Mouse (Mus musculus) ES-CJ7 (cell line): ENCODE measurements at regions not wholly inside any gene's neighbourhood (a gene's known extent, or its start where the extent isn't known, plus 50 kb on each side); places are given as distances from the start of the nearest gene placed in this dataset.

ENCODE experiments used
- DNase-seq: peaks from one replicate; pipeline ENCODE4 v3.0.0; 2011; ENCODE audit warnings: low read depth, low spot score

- DNase-seq, result no peak
Observed at GRCm38 (mm10) chrX:12365582-12366323, 205.6 kb upstream of the Bcor start.

DNA sequence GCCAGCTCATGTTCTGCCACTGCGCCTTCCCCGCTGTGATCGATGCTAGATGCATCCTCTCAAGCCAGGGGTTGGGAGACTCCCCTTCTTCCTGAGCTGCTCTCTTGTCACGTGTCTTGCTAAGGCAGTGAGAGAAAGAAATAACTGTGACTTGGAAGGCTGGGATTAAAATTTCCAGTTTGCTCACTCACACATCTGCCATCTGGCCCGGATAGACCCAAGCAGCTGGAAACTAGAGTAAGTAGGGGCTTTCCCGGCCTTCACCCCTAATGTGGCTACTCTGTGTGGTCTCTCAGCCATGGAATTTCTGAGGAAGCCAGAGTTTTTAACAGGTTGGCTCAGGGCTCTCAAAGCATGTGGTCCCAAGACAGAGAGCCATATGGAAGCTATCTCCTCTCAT is 206.6 kb upstream of the Bcor start:
- no peak for DNase-seq

- DNase-seq, result peak; percentile 2
Observed at GRCm38 (mm10) chrX:12373670-12374069, 213.5 kb upstream of the Bcor start.

GRCm38 (mm10) chrX:12375796-12376195 is 211.8 kb upstream of the Atp6ap2 start:
- DNase-seq, result no peak

DNA sequence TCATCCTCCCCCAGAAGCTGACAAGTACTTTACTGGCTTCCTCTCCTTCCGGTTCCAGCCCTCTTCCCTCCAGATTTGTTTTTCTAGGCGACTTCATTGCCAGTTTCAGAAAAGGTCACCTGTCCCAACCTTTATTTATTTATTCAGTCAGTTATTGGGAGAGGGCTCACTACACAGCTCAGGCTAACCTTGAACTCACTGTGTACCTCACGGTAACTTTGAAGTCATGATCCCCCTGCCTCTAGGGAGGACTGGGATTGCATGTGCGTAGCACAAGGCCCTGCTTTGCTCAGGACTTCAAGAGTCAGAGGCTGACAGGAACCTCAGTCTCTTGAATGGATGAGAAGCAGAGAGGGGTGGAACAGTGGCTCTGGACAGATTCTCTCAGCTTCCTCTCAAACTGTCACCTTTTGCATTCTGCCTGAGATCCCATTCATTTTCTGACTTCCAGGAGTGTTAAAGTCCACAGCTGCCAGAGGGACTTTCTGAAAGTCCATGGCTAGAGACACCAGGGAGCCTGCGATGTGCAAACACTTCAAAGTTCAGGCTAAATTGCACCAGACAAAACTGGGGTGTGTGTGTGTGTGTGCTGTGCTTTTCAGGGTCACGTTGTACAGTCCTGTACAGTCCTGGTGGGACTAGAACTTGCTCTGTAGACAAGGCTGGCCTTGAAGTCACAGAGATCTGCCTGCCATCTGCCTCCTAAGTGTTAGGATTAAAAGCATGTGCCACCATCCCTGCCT is 211.2 kb upstream of the Atp6ap2 start:
- DNase-seq, result no peak

DNA sequence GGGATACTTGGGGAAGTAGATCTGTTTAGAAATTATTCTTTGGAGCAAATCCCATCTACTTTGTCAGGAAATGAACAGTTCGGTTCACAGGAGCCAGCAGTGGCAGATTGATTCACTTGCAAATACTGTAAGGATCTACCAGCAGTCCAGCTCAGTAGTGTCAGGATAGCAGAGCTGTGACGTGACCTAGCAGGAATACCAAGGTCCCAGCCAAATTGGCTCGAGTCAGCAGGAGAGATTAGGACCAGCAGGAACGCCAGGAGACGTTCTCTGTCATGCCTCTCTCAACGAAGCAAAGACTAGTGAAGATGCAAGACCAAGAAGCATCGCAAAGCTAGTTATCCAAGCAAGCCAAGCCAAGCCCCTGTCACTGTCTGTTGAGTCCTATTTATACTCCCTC is 210.2 kb upstream of the Atp6ap2 start:
- no peak for DNase-seq

DNA sequence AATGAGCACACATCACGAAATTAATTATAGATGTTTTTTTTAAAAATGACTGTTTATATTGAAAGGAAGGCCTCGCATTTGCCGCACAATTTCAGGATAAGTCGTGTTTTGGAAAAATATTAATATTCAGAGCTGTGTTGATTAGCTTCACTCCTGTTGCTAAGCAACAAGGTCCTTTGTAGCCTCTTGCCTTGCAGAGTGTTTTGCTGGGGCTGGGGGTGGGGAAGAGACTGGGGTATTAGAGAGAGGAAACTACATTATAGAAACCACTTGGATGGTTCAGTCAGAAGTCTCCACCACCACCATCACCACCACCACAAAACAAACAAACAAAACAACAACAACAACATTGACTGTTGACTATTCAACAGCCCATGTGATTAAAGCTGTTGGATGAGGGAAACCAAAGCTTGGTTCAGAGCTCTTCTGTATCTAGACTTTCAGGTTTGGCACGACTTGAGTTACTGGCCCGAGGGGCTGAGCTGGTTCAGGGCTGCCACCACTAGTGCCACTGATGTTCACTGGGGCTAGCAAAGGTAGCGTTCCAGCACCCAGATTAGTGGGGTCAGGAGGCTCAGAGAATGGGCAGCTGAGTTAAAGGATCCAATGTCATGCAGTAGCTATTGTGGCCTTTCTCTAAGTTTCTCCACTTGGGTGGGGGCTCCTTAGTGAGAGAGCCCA is 195.3 kb upstream of the Atp6ap2 start:
- DNase-seq, result no peak

- DNase-seq, result no peak
Observed at GRCm38 (mm10) chrX:12409319-12409718, 178.3 kb upstream of the Atp6ap2 start.

DNA sequence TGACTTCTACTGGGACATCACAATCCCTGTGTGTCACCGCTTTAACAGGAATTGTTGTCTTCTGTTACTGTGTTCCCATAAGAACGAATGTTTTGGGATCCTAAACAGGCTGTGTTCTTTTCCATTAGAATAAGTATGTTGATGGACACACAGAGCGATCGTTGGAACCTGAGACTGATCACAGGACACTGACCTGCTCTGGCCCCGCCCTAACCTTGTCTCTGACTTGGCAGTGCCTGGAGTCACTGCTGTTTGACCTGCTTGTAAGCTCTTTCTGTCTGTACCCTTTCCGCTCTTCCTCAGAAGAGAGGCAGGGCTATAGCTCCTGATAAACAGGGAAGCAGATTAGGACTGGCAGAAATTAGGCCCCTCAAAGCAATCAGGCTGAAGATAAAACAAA is 162.0 kb upstream of the Atp6ap2 start:
- peak; percentile 4 for DNase-seq

- no peak for DNase-seq
Observed at GRCm38 (mm10) chrX:12426664-12427063, 160.9 kb upstream of the Atp6ap2 start.

DNA sequence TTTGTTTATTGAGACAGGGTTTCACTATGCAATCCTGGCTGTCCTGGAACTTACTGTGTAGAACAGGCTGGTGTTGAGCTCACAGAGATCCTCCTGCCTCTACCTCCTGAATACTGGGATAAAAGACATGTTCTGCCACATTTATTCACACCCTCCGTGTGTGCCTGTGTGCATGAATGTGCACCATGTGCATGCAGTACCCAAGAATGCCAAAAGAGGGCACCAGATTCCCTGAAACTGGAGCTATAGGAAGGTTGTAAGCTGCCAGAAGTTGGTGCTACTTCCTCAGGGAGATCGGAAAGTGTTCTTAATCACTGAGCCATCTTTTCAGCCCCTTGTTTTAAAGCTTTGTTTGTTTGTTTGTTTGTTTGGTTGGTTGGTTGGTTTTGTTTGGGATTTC is 155.3 kb upstream of the Atp6ap2 start:
- DNase-seq, result peak; percentile 41

- DNase-seq, result no peak
Observed at GRCm38 (mm10) chrX:12435656-12436055, 151.9 kb upstream of the Atp6ap2 start.

GRCm38 (mm10) chrX:12436106-12436505 is 151.5 kb upstream of the Atp6ap2 start:
- DNase-seq, result no peak

GRCm38 (mm10) chrX:12439447-12439846 is 148.2 kb upstream of the Atp6ap2 start:
- DNase-seq, result no peak

GRCm38 (mm10) chrX:12443794-12444193 is 143.8 kb upstream of the Atp6ap2 start:
- DNase-seq, result no peak

DNA sequence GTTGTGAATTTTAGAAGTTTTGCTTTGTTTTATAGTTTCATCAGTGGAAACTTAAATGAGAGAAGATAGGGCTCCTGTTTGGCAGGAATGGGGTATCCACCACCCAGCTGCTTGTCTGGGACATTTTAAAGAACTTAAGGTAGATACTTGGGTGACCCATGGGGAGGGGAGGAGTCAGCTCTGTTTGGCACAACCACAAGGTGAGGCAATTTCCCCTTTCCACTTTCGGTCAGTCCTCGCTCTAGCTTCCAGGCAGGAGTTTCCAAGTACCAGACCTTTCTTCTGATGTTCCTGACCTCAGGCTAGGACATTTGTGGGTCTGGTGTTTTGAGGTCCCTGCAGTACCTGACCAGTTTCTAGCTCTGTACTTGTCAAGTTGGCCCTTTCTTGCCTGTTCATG is 142.5 kb upstream of the Atp6ap2 start:
- no peak for DNase-seq

- DNase-seq, result no peak
Observed at GRCm38 (mm10) chrX:12447962-12448361, 139.6 kb upstream of the Atp6ap2 start.

GRCm38 (mm10) chrX:12449688-12450087 is 137.9 kb upstream of the Atp6ap2 start:
- no peak for DNase-seq

DNA sequence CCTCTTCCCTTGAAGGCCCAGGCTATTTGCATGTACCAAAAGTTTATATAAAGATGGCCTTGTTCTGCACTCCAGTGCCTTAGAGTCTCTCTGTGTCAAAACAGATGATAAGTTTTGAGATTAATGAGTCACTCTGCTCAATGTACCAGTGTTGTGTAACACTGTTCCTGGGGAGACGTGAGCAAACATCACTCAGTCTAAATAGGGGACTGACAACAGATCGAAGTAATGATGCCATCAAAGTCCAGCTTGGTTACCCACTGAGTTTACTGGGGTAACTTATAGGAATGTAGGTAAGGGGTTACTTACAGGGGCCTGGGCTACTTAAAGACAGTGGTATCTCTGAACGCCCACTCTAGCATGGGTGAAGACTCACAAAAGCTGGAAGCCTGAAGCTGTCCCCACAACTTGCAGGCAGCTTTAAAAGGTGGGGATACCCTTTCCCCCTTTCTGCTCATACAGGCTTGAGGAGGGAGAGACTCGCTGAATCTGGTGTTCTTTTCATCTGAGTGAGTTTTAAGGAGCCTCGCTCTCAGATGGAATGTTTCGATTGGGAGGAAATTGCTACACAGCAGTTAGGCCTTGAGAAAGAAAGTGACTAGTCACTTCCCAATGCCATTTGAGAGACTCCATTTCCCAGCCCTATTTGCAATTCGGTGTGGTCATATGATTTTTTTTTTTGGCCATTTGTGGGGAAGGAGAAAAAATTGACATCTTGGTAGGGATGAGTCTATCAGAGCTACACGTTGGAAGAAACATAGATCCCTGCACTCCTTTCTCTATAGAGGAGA is 134.4 kb upstream of the Atp6ap2 start:
- no peak for DNase-seq

GRCm38 (mm10) chrX:12461657-12462056 is 125.9 kb upstream of the Atp6ap2 start:
- no peak for DNase-seq

DNA sequence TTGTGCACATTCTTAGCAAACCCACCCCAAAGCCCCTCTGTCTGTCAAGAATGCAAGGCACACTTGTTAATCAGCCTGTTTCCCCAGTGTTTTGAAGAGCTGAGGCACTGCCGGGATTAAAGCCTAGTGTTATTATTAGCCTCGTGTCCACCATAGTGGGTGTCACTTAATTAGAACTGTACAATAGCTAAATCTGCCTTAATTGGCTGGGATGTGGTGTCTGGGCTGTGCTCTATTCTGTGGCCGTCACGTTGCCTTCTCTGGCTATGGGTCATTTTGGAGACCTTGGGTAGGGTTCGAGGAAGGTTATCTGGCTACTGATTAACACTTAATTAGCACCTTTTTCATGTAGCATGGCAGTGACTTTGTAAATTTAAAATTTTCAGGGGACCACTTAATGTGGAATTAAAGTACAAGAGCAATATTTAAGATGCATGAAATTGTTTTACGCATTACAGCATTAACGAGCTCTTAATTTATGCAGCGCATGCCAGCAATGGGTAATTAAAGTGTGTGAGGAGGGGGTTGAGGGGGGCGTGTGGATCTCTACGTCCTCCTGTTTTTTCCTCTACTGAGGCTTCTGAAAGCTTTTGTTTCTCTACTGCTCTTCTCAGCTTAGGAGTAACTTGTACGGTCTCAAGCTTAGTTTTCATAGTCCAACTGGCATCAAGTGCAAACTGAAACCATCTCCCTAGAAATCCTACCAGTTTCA is 124.5 kb upstream of the Atp6ap2 start:
- DNase-seq, result no peak
